Mouse (Mus musculus) limb, embryonic 11.5 days (tissue): Measurements from ENCODE around the gene Hmcn1. TPM values are rescaled to one million over a fixed set of nuclear protein-coding genes. Genes with fewer than 3 reads are reported as not detected.

Experiments used
- ATAC-seq: fragments of 200-750 bp; cut with Nextera tagmentation; 2 replicates; pipeline ENCODE4 v1.8.0; 2017; ENCODE audit warnings: low read depth; ENCODE audit not compliant: insufficient number of reproducible peaks, low FRiP score, low TSS enrichment
- DNase-seq: peaks from one replicate; pipeline ENCODE4 v3.0.0-alpha.2; 2015; ENCODE audit warnings: low spot score
- H3K27ac ChIP-seq: fragments of 300-500 bp; sonication (generic); replicated peaks from 2 replicates; pipeline ENCODE4 v1.5.1; 2014; ENCODE audit warnings: low read depth, mild to moderate bottlenecking, low read length
- H3K27me3 ChIP-seq: fragments of 300-500 bp; sonication (generic); 2 replicates; pipeline ENCODE4 v1.6.1; 2014; ENCODE audit warnings: mild to moderate bottlenecking, low read length, mixed read lengths; ENCODE audit not compliant: control insufficient read depth, insufficient read depth
- H3K36me3 ChIP-seq: fragments of 300-500 bp; sonication (generic); 2 replicates; pipeline ENCODE4 v1.6.1; 2014; ENCODE audit warnings: mild to moderate bottlenecking, low read length, moderate library complexity, mixed read lengths; ENCODE audit not compliant: control insufficient read depth, insufficient read depth
- H3K4me1 ChIP-seq: fragments of 300-500 bp; sonication (generic); 2 replicates; pipeline ENCODE4 v1.6.1; 2014; ENCODE audit warnings: low read length, mixed read lengths; ENCODE audit not compliant: control insufficient read depth, insufficient read depth
- H3K4me2 ChIP-seq: fragments of 300-500 bp; sonication (generic); 2 replicates; pipeline ENCODE4 v1.6.1; 2014; ENCODE audit warnings: low read depth, mild to moderate bottlenecking, moderate library complexity; ENCODE audit not compliant: severe bottlenecking
- H3K4me3 ChIP-seq: fragments of 300-500 bp; sonication (generic); 2 replicates; pipeline ENCODE4 v1.5.1; 2014; ENCODE audit warnings: low read depth, low read length
- H3K9ac ChIP-seq: fragments of 300-500 bp; sonication (generic); 2 replicates; pipeline ENCODE4 v1.6.1; 2014; ENCODE audit warnings: mild to moderate bottlenecking, low read length
- H3K9me3 ChIP-seq: fragments of 300-500 bp; sonication (generic); 2 replicates; pipeline ENCODE4 v1.6.1; 2016; ENCODE audit warnings: low read length; ENCODE audit not compliant: control insufficient read depth
- WGBS: fragments of 180-500 bp; shearing (Covaris S2); extraction: QIAGEN DNeasy Blood & Tissue Kit; methylation state at CpG from one replicate; pipeline ENCODE4 v1.1.7; 2014; 5-methylcytosine and 5-hydroxymethylcytosine counted together
- polyA plus RNA-seq: library from polyadenylated mRNA; unstranded; fragments of >200 nt; fragmentation: Nextera tagmentation; extraction: Ambion mirVana; gene quantifications from 2 replicates; pipeline ENCODE4 v1.2.1, GENCODE M21; 2014

The Hmcn1 gene
- polyA plus RNA-seq, 1 experiment from 2014 or later, result 28.0 TPM

DNA sequence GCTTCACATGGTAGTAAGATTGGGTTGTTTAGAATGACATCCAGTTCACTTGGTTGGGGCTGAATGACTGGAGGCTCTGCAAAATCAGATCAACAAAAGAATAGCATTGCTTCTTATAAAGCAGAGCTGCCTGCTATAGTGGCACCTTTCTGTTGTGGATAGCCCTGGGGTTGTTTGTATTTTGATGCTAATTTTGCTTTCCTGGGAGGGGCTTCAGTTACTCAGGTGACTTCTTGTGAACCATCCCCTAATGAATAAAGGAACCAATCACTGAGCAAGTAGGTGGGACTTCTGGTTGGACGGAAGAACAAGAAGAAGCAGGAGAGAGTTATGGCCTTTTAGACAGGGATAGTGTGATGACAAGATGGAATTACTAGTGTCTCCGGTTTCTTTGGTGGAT is 370.0 kb downstream of the Hmcn1 start:
- H3K9ac ChIP-seq, result no peak overlapping the region
- H3K4me2 ChIP-seq, result no peak overlapping the region
- H3K27ac ChIP-seq, result no peak overlapping the region
- H3K4me1 ChIP-seq, result no peaks in the 10 kb centered on the region
- DNase-seq (no peak), ATAC-seq (no peak)
- 91% methylated on average over 2 of the region's 2 CpGs for WGBS
- no peaks in the 10 kb centered on the region; the same call in 1 of the 2 replicates for H3K36me3 ChIP-seq
- no peaks in the 10 kb centered on the region for H3K27me3 ChIP-seq
- no peak overlapping the region for H3K4me3 ChIP-seq
- no peaks in the 10 kb centered on the region for H3K9me3 ChIP-seq

- Histone ChIP-seq H3K9me3 (no peaks in the 10 kb centered on the region), H3K27ac (no peak overlapping the region), H3K4me1 (no peaks in the 10 kb centered on the region), H3K27me3 (no peaks in the 10 kb centered on the region), H3K9ac (no peak overlapping the region), H3K36me3 (no peaks in the 10 kb centered on the region), H3K4me2 (no peak overlapping the region), H3K4me3 (no peak overlapping the region)
- DNase-seq (no peak), ATAC-seq (peak; percentile 51; the same call in 1 of the 2 replicates)
- WGBS, result 63% methylated on average over 9 of the region's 9 CpGs
Observed at GRCm38 (mm10) chr1:150610539-150610938, 382.7 kb downstream of the Hmcn1 start.

- no peak overlapping the region for H3K4me3 ChIP-seq
- ATAC-seq (no peak), DNase-seq (no peak)
- WGBS, result 89% methylated on average over 4 of the region's 4 CpGs
- no peak overlapping the region for H3K27ac ChIP-seq
- H3K4me1 ChIP-seq, result no peaks in the 10 kb centered on the region
- H3K4me2 ChIP-seq, result no peak overlapping the region
- H3K9ac ChIP-seq, result no peak overlapping the region
- peaks cover 3% of the 10 kb centered on the region; the same call in 1 of the 2 replicates for H3K36me3 ChIP-seq
- H3K27me3 ChIP-seq, result no peaks in the 10 kb centered on the region
- H3K9me3 ChIP-seq, result no peaks in the 10 kb centered on the region
Observed at GRCm38 (mm10) chr1:150606173-150606572, 387.1 kb downstream of the Hmcn1 start.

DNA sequence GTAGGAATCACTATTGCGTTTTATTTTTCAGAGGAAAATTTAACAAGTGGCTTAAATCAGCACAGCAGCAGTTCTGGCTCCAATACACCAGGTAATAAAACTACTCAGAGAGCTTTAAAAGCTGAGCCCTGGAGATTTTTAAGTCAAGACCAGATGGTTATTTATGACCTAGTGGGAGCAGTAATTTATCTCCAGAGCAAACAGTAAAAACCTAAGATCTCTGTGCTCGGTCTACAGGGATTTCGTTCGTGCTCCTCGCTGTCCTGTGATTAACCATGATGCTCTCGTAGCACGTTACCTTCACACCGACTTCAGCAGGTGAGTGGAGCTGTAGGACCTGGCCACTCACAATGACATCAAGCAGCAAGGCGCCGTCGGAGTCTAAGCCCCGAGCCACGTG is 399.6 kb downstream of the Hmcn1 start:
- Histone ChIP-seq H3K4me3 (no peak overlapping the region), H3K4me1 (peaks cover 22% of the 10 kb centered on the region), H3K27me3 (no peaks in the 10 kb centered on the region), H3K27ac (0 out of 2 replicates have a peak overlapping the region, but pooled peaks have one; percentile 32), H3K9me3 (no peaks in the 10 kb centered on the region), H3K4me2 (no peak overlapping the region), H3K9ac (no peak overlapping the region), H3K36me3 (peaks cover under 1% of the 10 kb centered on the region; the same call in 1 of the 2 replicates)
- ATAC-seq (peak; percentile 32; the same call in 1 of the 2 replicates), DNase-seq (peak; percentile 53)
- 24% methylated on average over 13 of the region's 13 CpGs for WGBS

- no peak overlapping the region for H3K27ac ChIP-seq
- H3K4me2 ChIP-seq, result no peak overlapping the region
- no peak for ATAC-seq
- H3K9ac ChIP-seq, result no peak overlapping the region
- no peaks in the 10 kb centered on the region for H3K36me3 ChIP-seq
- H3K4me1 ChIP-seq, result peaks cover 22% of the 10 kb centered on the region
- WGBS, result 49% methylated on average over 2 of the region's 2 CpGs
- no peaks in the 10 kb centered on the region for H3K27me3 ChIP-seq
- no peak overlapping the region for H3K4me3 ChIP-seq
- no peaks in the 10 kb centered on the region for H3K9me3 ChIP-seq
- peak; percentile 76 for DNase-seq
Observed at GRCm38 (mm10) chr1:150591253-150591652, 402.0 kb downstream of the Hmcn1 start.

DNA sequence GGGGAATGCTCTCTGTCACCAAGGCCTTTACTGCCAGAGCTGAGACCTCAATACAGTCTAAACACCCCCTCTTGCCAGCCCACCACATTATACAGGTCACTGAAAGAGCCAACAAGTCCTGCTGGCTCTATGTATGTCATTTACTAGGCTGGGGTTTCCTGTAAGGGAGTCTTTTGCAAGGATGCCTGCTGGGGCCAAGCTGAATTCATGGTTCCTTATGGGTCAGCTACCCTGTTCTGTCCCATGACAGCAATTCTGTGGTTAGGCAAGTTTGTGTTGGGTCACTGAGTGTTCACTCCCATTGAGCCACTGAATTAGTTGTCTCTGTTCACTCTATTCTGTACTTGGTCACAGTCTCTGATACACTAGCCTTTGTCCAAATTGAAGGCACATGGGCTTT is 405.8 kb downstream of the Hmcn1 start:
- H3K36me3 ChIP-seq, result no peaks in the 10 kb centered on the region
- DNase-seq, result no peak

DNA sequence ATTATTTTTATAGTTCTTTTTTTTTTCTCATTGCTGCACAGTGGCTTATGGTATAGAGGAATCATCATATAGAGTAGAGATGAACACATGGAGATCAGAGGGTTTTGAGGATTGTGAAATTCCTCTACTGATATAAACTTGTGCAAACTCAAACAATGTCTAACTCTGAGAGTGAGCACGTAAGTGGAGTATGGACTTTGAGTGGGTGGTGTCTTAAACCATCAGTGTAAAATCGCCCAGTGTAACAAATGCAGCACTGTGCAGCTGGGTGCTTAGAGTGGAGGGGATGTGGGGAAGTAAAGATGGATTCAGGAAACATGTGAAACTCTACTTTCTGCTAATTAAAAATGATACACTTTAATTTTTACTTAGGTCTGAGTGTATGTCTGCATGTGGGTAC is 408.8 kb downstream of the Hmcn1 start:
- no peaks in the 10 kb centered on the region for H3K27me3 ChIP-seq
- WGBS, result 90% methylated on average over 2 of the region's 2 CpGs
- DNase-seq (no peak), ATAC-seq (no peak)
- H3K4me3 ChIP-seq, result no peak overlapping the region
- H3K4me1 ChIP-seq, result no peaks in the 10 kb centered on the region
- H3K4me2 ChIP-seq, result no peak overlapping the region
- H3K9me3 ChIP-seq, result no peaks in the 10 kb centered on the region
- no peaks in the 10 kb centered on the region; the same call in 1 of the 2 replicates for H3K36me3 ChIP-seq
- no peak overlapping the region for H3K9ac ChIP-seq
- no peak overlapping the region for H3K27ac ChIP-seq

More for the DNA sequence above, 405.8 kb downstream of the Hmcn1 start:
- no peaks in the 10 kb centered on the region for H3K4me1 ChIP-seq
- no peak overlapping the region for H3K27ac ChIP-seq
- no peak overlapping the region for H3K4me3 ChIP-seq
- no peak overlapping the region for H3K9ac ChIP-seq
- H3K9me3 ChIP-seq, result no peaks in the 10 kb centered on the region
- ATAC-seq, result no peak
- H3K27me3 ChIP-seq, result no peaks in the 10 kb centered on the region
- no peak overlapping the region for H3K4me2 ChIP-seq

- no peak for DNase-seq
- Histone ChIP-seq H3K4me2 (no peak overlapping the region), H3K4me1 (no peaks in the 10 kb centered on the region), H3K27me3 (no peaks in the 10 kb centered on the region), H3K27ac (no peak overlapping the region), H3K9ac (no peak overlapping the region), H3K36me3 (no peaks in the 10 kb centered on the region; the same call in 1 of the 2 replicates), H3K4me3 (no peak overlapping the region), H3K9me3 (no peaks in the 10 kb centered on the region)
- no peak for ATAC-seq
- WGBS, result 65% methylated on average over 8 of the region's 8 CpGs
Observed at GRCm38 (mm10) chr1:150583734-150584133, 409.5 kb downstream of the Hmcn1 start.

- ATAC-seq (no peak), DNase-seq (no peak)
- no peaks in the 10 kb centered on the region for H3K27me3 ChIP-seq
- no peaks in the 10 kb centered on the region; the same call in 1 of the 2 replicates for H3K36me3 ChIP-seq
- no peak overlapping the region for H3K27ac ChIP-seq
- no peak overlapping the region for H3K4me2 ChIP-seq
- no peak overlapping the region for H3K9ac ChIP-seq
- 88% methylated on average over 7 of the region's 7 CpGs for WGBS
- H3K9me3 ChIP-seq, result no peaks in the 10 kb centered on the region
- no peak overlapping the region for H3K4me3 ChIP-seq
- no peaks in the 10 kb centered on the region for H3K4me1 ChIP-seq
Observed at GRCm38 (mm10) chr1:150580561-150580960, 412.7 kb downstream of the Hmcn1 start.
